Mouse (Mus musculus): ENCODE data around the gene Vsir. TPM values are rescaled to one million over a fixed set of nuclear protein-coding genes. Genes with fewer than 3 reads are reported as not detected.

Vsir gene
- polyA plus RNA-seq, 1 experiment from 2014 or later = 3.2 TPM

- H3K9ac ChIP-seq = no peak overlapping the region
- ATAC-seq (ENCODE audit: extremely low read depth, insufficient number of reproducible peaks, low FRiP score, low TSS enrichment) = no peak
- H3K4me3 ChIP-seq = no peak overlapping the region
- no peak overlapping the region for H3K4me2 ChIP-seq
- H3K27ac ChIP-seq (replicated peaks) = no peak overlapping the region
- 0 out of 2 replicates have a peak, but pooled peaks cover 2% of the 10 kb centered on the region for H3K27me3 ChIP-seq (replicated peaks)
- no peaks in the 10 kb centered on the region for H3K9me3 ChIP-seq
- H3K36me3 ChIP-seq = no peaks in the 10 kb centered on the region
- H3K4me1 ChIP-seq = peaks cover 32% of the 10 kb centered on the region
- WGBS = 38% methylated on average over 6 of the region's 6 CpGs
Measured at GRCm38 (mm10) chr10:60390177-60390903, 43.7 kb downstream of the Vsir start.

- Histone ChIP-seq H3K4me2 (no peak overlapping the region), H3K4me1 (peaks cover 34% of the 10 kb centered on the region), H3K9me3 (no peaks in the 10 kb centered on the region), H3K4me3 (no peak overlapping the region), H3K27ac (replicated peaks) (no peak overlapping the region), H3K27me3 (replicated peaks) (0 out of 2 replicates have a peak, but pooled peaks cover 2% of the 10 kb centered on the region), H3K36me3 (no peaks in the 10 kb centered on the region), H3K9ac (no peak overlapping the region)
- ATAC-seq (ENCODE audit: extremely low read depth, insufficient number of reproducible peaks, low FRiP score, low TSS enrichment) = no peak
- WGBS = 59% methylated on average over 5 of the region's 5 CpGs
Measured at GRCm38 (mm10) chr10:60390904-60391420, 44.3 kb downstream of the Vsir start.

- no peak overlapping the region for H3K4me3 ChIP-seq
- H3K9me3 ChIP-seq = no peaks in the 10 kb centered on the region
- H3K27me3 ChIP-seq (replicated peaks) = 0 out of 2 replicates have a peak, but pooled peaks cover 2% of the 10 kb centered on the region
- no peak for ATAC-seq (ENCODE audit: extremely low read depth, insufficient number of reproducible peaks, low FRiP score, low TSS enrichment)
- H3K36me3 ChIP-seq = no peaks in the 10 kb centered on the region
- no peak overlapping the region for H3K9ac ChIP-seq
- H3K4me2 ChIP-seq = no peak overlapping the region
- peaks cover 34% of the 10 kb centered on the region for H3K4me1 ChIP-seq
- WGBS = 91% methylated on average over 9 of the region's 9 CpGs
- no peak overlapping the region for H3K27ac ChIP-seq (replicated peaks)
Measured at GRCm38 (mm10) chr10:60391661-60392060, 45.0 kb downstream of the Vsir start.

- no peaks in the 10 kb centered on the region for H3K36me3 ChIP-seq
- no peak for ATAC-seq (ENCODE audit: extremely low read depth, insufficient number of reproducible peaks, low FRiP score, low TSS enrichment)
- no peaks in the 10 kb centered on the region for H3K9me3 ChIP-seq
- H3K4me3 ChIP-seq = no peak overlapping the region
- H3K9ac ChIP-seq = no peak overlapping the region
- H3K27me3 ChIP-seq (replicated peaks) = 0 out of 2 replicates have a peak, but pooled peaks cover 2% of the 10 kb centered on the region
- peaks cover 29% of the 10 kb centered on the region for H3K4me1 ChIP-seq
- 47% methylated on average over 7 of the region's 7 CpGs for WGBS
- H3K27ac ChIP-seq (replicated peaks) = no peak overlapping the region
- no peak overlapping the region for H3K4me2 ChIP-seq
Measured at GRCm38 (mm10) chr10:60394936-60395335, 48.3 kb downstream of the Vsir start.

- ATAC-seq (ENCODE audit: extremely low read depth, insufficient number of reproducible peaks, low FRiP score, low TSS enrichment) = no peak
- no peak overlapping the region for H3K4me2 ChIP-seq
- 0 out of 2 replicates have a peak, but pooled peaks cover 2% of the 10 kb centered on the region for H3K27me3 ChIP-seq (replicated peaks)
- H3K9ac ChIP-seq = no peak overlapping the region
- 69% methylated on average over 5 of the region's 5 CpGs for WGBS
- H3K4me1 ChIP-seq = peaks cover 22% of the 10 kb centered on the region
- no peaks in the 10 kb centered on the region for H3K36me3 ChIP-seq
- no peak overlapping the region for H3K4me3 ChIP-seq
- H3K27ac ChIP-seq (replicated peaks) = no peak overlapping the region
- H3K9me3 ChIP-seq = no peaks in the 10 kb centered on the region
Measured at GRCm38 (mm10) chr10:60395605-60396004, 49.0 kb downstream of the Vsir start.

- Histone ChIP-seq H3K9ac (no peak overlapping the region), H3K27me3 (replicated peaks) (peaks cover 12% of the 10 kb centered on the region), H3K9me3 (no peaks in the 10 kb centered on the region), H3K36me3 (no peaks in the 10 kb centered on the region), H3K4me1 (peaks cover 17% of the 10 kb centered on the region), H3K4me2 (no peak overlapping the region), H3K27ac (replicated peaks) (no peak overlapping the region), H3K4me3 (no peak overlapping the region)
- WGBS = 87% methylated on average over 10 of the region's 10 CpGs
- no peak for ATAC-seq (ENCODE audit: extremely low read depth, insufficient number of reproducible peaks, low FRiP score, low TSS enrichment)
Measured at GRCm38 (mm10) chr10:60398051-60398814, 51.6 kb downstream of the Vsir start.

- H3K9me3 ChIP-seq = no peaks in the 10 kb centered on the region
- no peak within 1 kb of the TSS for H3K4me2 ChIP-seq
- peak within 1 kb of the TSS; percentile 28; the same call in 1 of the 2 replicates for H3K9ac ChIP-seq
- WGBS = 44% methylated on average over 7 of the region's 7 CpGs
- no peaks in the 10 kb centered on the region for H3K36me3 ChIP-seq
- H3K27me3 ChIP-seq (replicated peaks) = peaks cover 12% of the 10 kb centered on the region
- H3K4me3 ChIP-seq = no peak within 1 kb of the TSS
- ATAC-seq (ENCODE audit: extremely low read depth, insufficient number of reproducible peaks, low FRiP score, low TSS enrichment) = no peak
- H3K4me1 ChIP-seq = peaks cover 17% of the 10 kb centered on the region
- H3K27ac ChIP-seq (replicated peaks) = no peak within 1 kb of the TSS
Measured at GRCm38 (mm10) chr10:60399449-60399848, 52.8 kb downstream of the Vsir start, which contains the start of gene Gm17455. Gm17455 (plus strand) TSS chr10:60399726.

- WGBS = 73% methylated on average over 11 of the region's 11 CpGs
Measured at GRCm38 (mm10) chr10:60400507-60401295, 54.0 kb downstream of the Vsir start.

GRCm38 (mm10) chr10:60405460-60406177, 59.0 kb downstream of the Vsir start:
- no peak overlapping the region for H3K4me3 ChIP-seq

More at GRCm38 (mm10) chr10:60400507-60401295, 54.0 kb downstream of the Vsir start:
- Histone ChIP-seq H3K4me1 (peaks cover 7% of the 10 kb centered on the region; the same call in 1 of the 2 replicates), H3K9ac (peak overlapping the region; percentile 15; the same call in 1 of the 2 replicates), H3K36me3 (no peaks in the 10 kb centered on the region), H3K27me3 (replicated peaks) (peaks cover 12% of the 10 kb centered on the region), H3K27ac (replicated peaks) (no peak overlapping the region), H3K9me3 (no peaks in the 10 kb centered on the region), H3K4me3 (no peak overlapping the region), H3K4me2 (no peak overlapping the region)
- no peak for ATAC-seq (ENCODE audit: extremely low read depth, insufficient number of reproducible peaks, low FRiP score, low TSS enrichment)

GRCm38 (mm10) chr10:60407831-60408230, 61.2 kb downstream of the Vsir start:
- Histone ChIP-seq H3K4me1 (no peaks in the 10 kb centered on the region), H3K4me2 (no peak overlapping the region), H3K4me3 (no peak overlapping the region), H3K27me3 (replicated peaks) (peaks cover 58% of the 10 kb centered on the region), H3K9ac (no peak overlapping the region), H3K36me3 (no peaks in the 10 kb centered on the region), H3K27ac (replicated peaks) (no peak overlapping the region), H3K9me3 (no peaks in the 10 kb centered on the region)
- ATAC-seq (ENCODE audit: extremely low read depth, insufficient number of reproducible peaks, low FRiP score, low TSS enrichment) = no peak
- 2% methylated on average over 5 of the region's 5 CpGs for WGBS

More at GRCm38 (mm10) chr10:60405460-60406177, 59.0 kb downstream of the Vsir start:
- no peak for ATAC-seq (ENCODE audit: extremely low read depth, insufficient number of reproducible peaks, low FRiP score, low TSS enrichment)
- Histone ChIP-seq H3K4me1 (no peaks in the 10 kb centered on the region), H3K27me3 (replicated peaks) (peaks cover 49% of the 10 kb centered on the region), H3K9me3 (no peaks in the 10 kb centered on the region), H3K4me2 (no peak overlapping the region), H3K9ac (0 out of 2 replicates have a peak overlapping the region, but pooled peaks have one; percentile 12), H3K27ac (replicated peaks) (0 out of 2 replicates have a peak overlapping the region, but pooled peaks have one; percentile 15), H3K36me3 (no peaks in the 10 kb centered on the region)
- 44% methylated on average over 7 of the region's 7 CpGs for WGBS
